Mouse (Mus musculus) kidney, embryonic 14.5 days (tissue): Measurements from ENCODE around the gene Nedd8. TPM values are rescaled to one million over a fixed set of nuclear protein-coding genes. Genes with fewer than 3 reads are reported as not detected.

Experiments
- ATAC-seq: fragments of 200-750 bp; cut with Nextera tagmentation; 2 replicates; pipeline ENCODE4 v1.8.0; 2017; ENCODE audit warnings: moderate number of reproducible peaks, mild to moderate bottlenecking, moderate TSS enrichment, moderate library complexity; ENCODE audit not compliant: low FRiP score, low TSS enrichment
- H3K27ac ChIP-seq: fragments of 300-500 bp; sonication (generic); 2 replicates; pipeline ENCODE4 v1.5.1; 2014; ENCODE audit warnings: low read depth, mild to moderate bottlenecking, low read length, moderate library complexity, mixed read lengths
- H3K27me3 ChIP-seq: fragments of 300-500 bp; sonication (generic); 2 replicates; pipeline ENCODE4 v1.6.1; 2014; ENCODE audit warnings: mild to moderate bottlenecking, low read length; ENCODE audit not compliant: control insufficient read depth, insufficient read depth
- H3K36me3 ChIP-seq: fragments of 300-500 bp; sonication (generic); 2 replicates; pipeline ENCODE4 v1.6.1; 2014; ENCODE audit warnings: low read length, mixed read lengths; ENCODE audit not compliant: control insufficient read depth, insufficient read depth
- H3K4me1 ChIP-seq: fragments of 300-500 bp; sonication (generic); 2 replicates; pipeline ENCODE4 v1.6.1; 2014; ENCODE audit warnings: low read length, mixed read lengths; ENCODE audit not compliant: control insufficient read depth, insufficient read depth
- H3K4me2 ChIP-seq: fragments of 300-500 bp; sonication (generic); replicated peaks from 2 replicates; pipeline ENCODE4 v1.6.1; 2014; ENCODE audit warnings: low read depth, mild to moderate bottlenecking, low read length
- H3K4me3 ChIP-seq: fragments of 300-500 bp; sonication (generic); 2 replicates; pipeline ENCODE4 v1.5.1; 2014; ENCODE audit warnings: mild to moderate bottlenecking, low read length
- H3K9ac ChIP-seq: fragments of 300-500 bp; sonication (generic); 2 replicates; pipeline ENCODE4 v1.6.1; 2014; ENCODE audit warnings: low read depth, mild to moderate bottlenecking, low read length, moderate library complexity
- H3K9me3 ChIP-seq: fragments of 300-500 bp; sonication (generic); 2 replicates; pipeline ENCODE4 v1.6.1; 2016; ENCODE audit warnings: low read length; ENCODE audit not compliant: control insufficient read depth
- WGBS: fragments of 180-500 bp; shearing (Covaris S2); extraction: QIAGEN DNeasy Blood & Tissue Kit; methylation state at CpG from one replicate; pipeline ENCODE4 v1.1.7; 2014; 5-methylcytosine and 5-hydroxymethylcytosine counted together
- polyA plus RNA-seq: library from polyadenylated mRNA; unstranded; fragments of >200 nt; fragmentation: Nextera tagmentation; extraction: Ambion mirVana; gene quantifications from 2 replicates; pipeline ENCODE4 v1.2.1, GENCODE M21; 2014

Gene Nedd8
- polyA plus RNA-seq, 1 experiment from 2014 or later, result 586 TPM

- H3K4me3 ChIP-seq, result peak within 1 kb of the TSS; percentile 80
- no peaks in the 10 kb centered on the region for H3K27me3 ChIP-seq
- H3K27ac ChIP-seq, result peak within 1 kb of the TSS; percentile 69; the same call in 1 of the 2 replicates
- peak within 1 kb of the TSS; percentile 75 for H3K9ac ChIP-seq
- peaks cover 12% of the 10 kb centered on the region for H3K4me1 ChIP-seq
- H3K9me3 ChIP-seq, result no peaks in the 10 kb centered on the region
- peak within 1 kb of the TSS; percentile 93 for H3K4me2 ChIP-seq
- peaks cover 82% of the 10 kb centered on the region for H3K36me3 ChIP-seq
- 2% methylated on average over 33 of the region's 33 CpGs for WGBS
- peak; percentile 88 for ATAC-seq
Measured at GRCm38 (mm10) chr14:55635523-55636007, 36.4 kb downstream of the Nedd8 start, which contains the start of gene Ipo4. Gene Ipo4, minus strand, starts transcription at chr14:55635957.

- Histone ChIP-seq H3K4me2 (peak overlapping the region; percentile 93), H3K36me3 (peaks cover 82% of the 10 kb centered on the region), H3K4me3 (peak overlapping the region; percentile 80), H3K27ac (peak overlapping the region; percentile 69; the same call in 1 of the 2 replicates), H3K9me3 (no peaks in the 10 kb centered on the region), H3K27me3 (no peaks in the 10 kb centered on the region), H3K4me1 (peaks cover 12% of the 10 kb centered on the region), H3K9ac (peak overlapping the region; percentile 75)
- WGBS, result 3% methylated on average over 22 of the region's 23 CpGs
- ATAC-seq, result peak; percentile 74
Measured at GRCm38 (mm10) chr14:55634874-55635522, 36.9 kb downstream of the Nedd8 start.

- WGBS, result 66% methylated on average over 5 of the region's 5 CpGs
- Histone ChIP-seq H3K27me3 (no peaks in the 10 kb centered on the region), H3K9me3 (no peaks in the 10 kb centered on the region), H3K9ac (no peak overlapping the region), H3K36me3 (peaks cover 99% of the 10 kb centered on the region), H3K4me2 (no peak overlapping the region), H3K4me1 (no peaks in the 10 kb centered on the region; the same call in 1 of the 2 replicates), H3K4me3 (no peak overlapping the region), H3K27ac (no peak overlapping the region)
- no peak for ATAC-seq
Measured at GRCm38 (mm10) chr14:55629312-55629711, 42.6 kb downstream of the Nedd8 start.

- 77% methylated on average over 27 of the region's 27 CpGs for WGBS
- H3K36me3 ChIP-seq, result peaks cover 95% of the 10 kb centered on the region
Measured at GRCm38 (mm10) chr14:55628077-55628827, 43.7 kb downstream of the Nedd8 start.

GRCm38 (mm10) chr14:55618486-55619195 lies 53.3 kb downstream of the Nedd8 start:
- Histone ChIP-seq H3K27me3 (no peaks in the 10 kb centered on the region), H3K9ac (peak overlapping the region; percentile 44; the same call in 1 of the 2 replicates), H3K9me3 (no peaks in the 10 kb centered on the region), H3K4me1 (no peaks in the 10 kb centered on the region), H3K4me3 (peak overlapping the region; percentile 37), H3K27ac (no peak overlapping the region), H3K4me2 (peak overlapping the region; percentile 48), H3K36me3 (no peaks in the 10 kb centered on the region)
- 0 out of 2 replicates have a peak, but pooled peaks have one; percentile 20 for ATAC-seq
- WGBS, result 48% methylated on average over 22 of the region's 22 CpGs

More at GRCm38 (mm10) chr14:55628077-55628827, 43.7 kb downstream of the Nedd8 start:
- Histone ChIP-seq H3K9me3 (no peaks in the 10 kb centered on the region), H3K27ac (no peak overlapping the region), H3K27me3 (no peaks in the 10 kb centered on the region), H3K4me3 (no peak overlapping the region), H3K4me2 (no peak overlapping the region), H3K4me1 (no peaks in the 10 kb centered on the region), H3K9ac (no peak overlapping the region)
- ATAC-seq, result no peak

- Histone ChIP-seq H3K4me1 (no peaks in the 10 kb centered on the region), H3K4me2 (peak within 1 kb of the TSS; percentile 48), H3K27ac (no peak within 1 kb of the TSS), H3K9ac (peak within 1 kb of the TSS; percentile 44; the same call in 1 of the 2 replicates), H3K36me3 (no peaks in the 10 kb centered on the region), H3K9me3 (no peaks in the 10 kb centered on the region), H3K27me3 (no peaks in the 10 kb centered on the region), H3K4me3 (peak within 1 kb of the TSS; percentile 37)
- 18% methylated on average over 21 of the region's 21 CpGs for WGBS
- ATAC-seq, result peak; percentile 88
Measured at GRCm38 (mm10) chr14:55617822-55618221, 54.1 kb downstream of the Nedd8 start, which contains the start of gene Rec8. Gene Rec8, plus strand, starts transcription at chr14:55618037.

- no peaks in the 10 kb centered on the region for H3K4me1 ChIP-seq
- no peak overlapping the region for H3K27ac ChIP-seq
- H3K9me3 ChIP-seq, result no peaks in the 10 kb centered on the region
- no peak overlapping the region for H3K9ac ChIP-seq
- H3K4me2 ChIP-seq, result no peak overlapping the region
- 80% methylated on average over 2 of the region's 2 CpGs for WGBS
- no peak for ATAC-seq
- H3K27me3 ChIP-seq, result no peaks in the 10 kb centered on the region
- H3K4me3 ChIP-seq, result no peak overlapping the region
- no peaks in the 10 kb centered on the region for H3K36me3 ChIP-seq
Measured at GRCm38 (mm10) chr14:55616844-55617243, 55.1 kb downstream of the Nedd8 start.

GRCm38 (mm10) chr14:55615876-55616275 lies 56.0 kb downstream of the Nedd8 start:
- H3K9ac ChIP-seq, result no peak overlapping the region
- ATAC-seq, result no peak

More at GRCm38 (mm10) chr14:55615876-55616275, 56.0 kb downstream of the Nedd8 start:
- Histone ChIP-seq H3K9me3 (no peaks in the 10 kb centered on the region), H3K4me1 (no peaks in the 10 kb centered on the region), H3K4me3 (no peak overlapping the region), H3K27ac (no peak overlapping the region), H3K36me3 (no peaks in the 10 kb centered on the region; the same call in 1 of the 2 replicates), H3K27me3 (no peaks in the 10 kb centered on the region), H3K4me2 (no peak overlapping the region)
- 48% methylated on average over 2 of the region's 2 CpGs for WGBS
